Mouse (Mus musculus) olfactory bulb, adult 2 months (tissue): ENCODE results near the gene Exo1. TPM values are rescaled to one million over a fixed set of nuclear protein-coding genes. Genes with fewer than 3 reads are reported as not detected.

Experiments
- H3K27ac ChIP-seq: fragments of 200-500 bp; 2 replicates; pipeline ENCODE4 v1.5.1; 2012; ENCODE audit warnings: low read depth, low read length; ENCODE audit not compliant: insufficient read depth
- H3K4me1 ChIP-seq: fragments of 200-500 bp; 2 replicates; pipeline ENCODE4 v1.6.1; 2012; ENCODE audit warnings: low read length; ENCODE audit not compliant: control insufficient read depth, insufficient read depth
- H3K4me3 ChIP-seq: fragments of 200-500 bp; 2 replicates; pipeline ENCODE4 v1.5.1; 2012; ENCODE audit warnings: mild to moderate bottlenecking, low read depth, low read length, moderate library complexity; ENCODE audit not compliant: insufficient read depth
- CTCF ChIP-seq: fragments of 200-500 bp; IDR thresholded peaks from 2 replicates; pipeline ENCODE4 v1.5.1; 2012; ENCODE audit warnings: low read depth, mild to moderate bottlenecking, low read length, moderate library complexity; ENCODE audit not compliant: insufficient read depth
- POLR2A ChIP-seq: fragments of 200-500 bp; IDR thresholded peaks from 2 replicates; pipeline ENCODE4 v1.6.1; 2012; ENCODE audit warnings: mild to moderate bottlenecking, low read depth, low read length, moderate library complexity; ENCODE audit not compliant: insufficient read depth
- WGBS: fragments of 180-500 bp; shearing (Covaris S2); methylation state at CpG from one replicate; pipeline ENCODE4 v1.1.7; 2018; 5-methylcytosine and 5-hydroxymethylcytosine counted together
- polyA plus RNA-seq: library from polyadenylated mRNA; stranded (reverse); fragments of >200 nt; gene quantifications from 2 replicates; pipeline ENCODE4 v1.2.4, GENCODE M21; 2012; ENCODE audit warnings: low replicate concordance; ENCODE audit not compliant: missing spikeins, insufficient read depth, insufficient read length

Gene Exo1
- polyA plus RNA-seq, 1 experiment: not detected

- no peak overlapping the region for H3K27ac ChIP-seq
- WGBS: 94% methylated on average over 2 of the region's 2 CpGs
- TF ChIP-seq CTCF (no peak), POLR2A (no peak)
- H3K4me3 ChIP-seq: no peak overlapping the region
- H3K4me1 ChIP-seq: no peaks in the 10 kb centered on the region
These were observed 30.8 kb downstream of the Exo1 start for GRCm38 (mm10) chr1:175911207-175911606.

- 95% methylated on average over 3 of the region's 3 CpGs for WGBS
- TF ChIP-seq CTCF (no peak), POLR2A (no peak)
- Histone ChIP-seq H3K4me1 (no peaks in the 10 kb centered on the region), H3K27ac (no peak overlapping the region), H3K4me3 (no peak overlapping the region)
These were observed 31.7 kb downstream of the Exo1 start for GRCm38 (mm10) chr1:175912038-175912437.

GRCm38 (mm10) chr1:175913728-175914303 lies 33.4 kb downstream of the Exo1 start:
- Histone ChIP-seq H3K4me3 (no peak overlapping the region), H3K27ac (no peak overlapping the region)
- WGBS: 79% methylated on average over 5 of the region's 5 CpGs

GRCm38 (mm10) chr1:175920029-175920428 lies 39.6 kb downstream of the Exo1 start, which contains the start of gene Gm38100:
Gene Gm38100, plus strand, starts transcription at chr1:175920329.
- Histone ChIP-seq H3K4me3 (no peak within 1 kb of the TSS), H3K4me1 (no peaks in the 10 kb centered on the region), H3K27ac (no peak within 1 kb of the TSS)
- no peak for TF ChIP-seq POLR2A
- TF ChIP-seq CTCF: no peak
- WGBS: 90% methylated on average over 9 of the region's 9 CpGs

More at GRCm38 (mm10) chr1:175913728-175914303, 33.4 kb downstream of the Exo1 start:
- TF ChIP-seq CTCF (no peak), POLR2A (no peak)
- H3K4me1 ChIP-seq: no peaks in the 10 kb centered on the region

- 92% methylated on average over 8 of the region's 8 CpGs for WGBS
- TF ChIP-seq POLR2A (no peak), CTCF (no peak)
- Histone ChIP-seq H3K4me3 (no peak overlapping the region), H3K4me1 (no peaks in the 10 kb centered on the region), H3K27ac (no peak overlapping the region)
These were observed 40.7 kb downstream of the Exo1 start for GRCm38 (mm10) chr1:175921091-175921490.

- no peak overlapping the region for H3K4me3 ChIP-seq
- no peaks in the 10 kb centered on the region for H3K4me1 ChIP-seq
- no peak overlapping the region for H3K27ac ChIP-seq
- WGBS: 51% methylated on average over 7 of the region's 7 CpGs
- TF ChIP-seq POLR2A (no peak), CTCF (no peak)
These were observed 43.7 kb downstream of the Exo1 start for GRCm38 (mm10) chr1:175923848-175924787.

GRCm38 (mm10) chr1:175931391-175931790 lies 51.0 kb downstream of the Exo1 start:
- H3K27ac ChIP-seq: no peak overlapping the region
- H3K4me3 ChIP-seq: no peak overlapping the region
- TF ChIP-seq CTCF (no peak), POLR2A (no peak)
- 56% methylated on average over 5 of the region's 5 CpGs for WGBS
- peaks cover 7% of the 10 kb centered on the region; the same call in 1 of the 2 replicates for H3K4me1 ChIP-seq

- TF ChIP-seq POLR2A (no peak), CTCF (no peak)
- H3K4me3 ChIP-seq: no peak overlapping the region
- 11% methylated on average over 11 of the region's 11 CpGs for WGBS
- H3K27ac ChIP-seq: no peak overlapping the region
- peaks cover 7% of the 10 kb centered on the region; the same call in 1 of the 2 replicates for H3K4me1 ChIP-seq
These were observed 55.9 kb downstream of the Exo1 start for GRCm38 (mm10) chr1:175936282-175936737.

GRCm38 (mm10) chr1:175938731-175939130 lies 58.4 kb downstream of the Exo1 start:
- H3K4me3 ChIP-seq: no peak overlapping the region
- no peak for TF ChIP-seq POLR2A
- TF ChIP-seq CTCF: no peak
- WGBS: 91% methylated on average over 3 of the region's 3 CpGs
- H3K27ac ChIP-seq: no peak overlapping the region
- peaks cover 4% of the 10 kb centered on the region; the same call in 1 of the 2 replicates for H3K4me1 ChIP-seq
